Mouse (Mus musculus): ENCODE results near the gene Unc93b1.

Unc93b1 gene

GRCm38 (mm10) chr19:3914535-3914934 lies 20.5 kb upstream of the Unc93b1 start:
- no peak for DNase-seq

GRCm38 (mm10) chr19:3916727-3917126 lies 18.3 kb upstream of the Unc93b1 start:
- DNase-seq: no peak

GRCm38 (mm10) chr19:3919928-3920327 lies 15.1 kb upstream of the Unc93b1 start:
- DNase-seq: no peak

- no peak for DNase-seq
Measured at GRCm38 (mm10) chr19:3922661-3923371, 12.2 kb upstream of the Unc93b1 start.

GRCm38 (mm10) chr19:3923586-3923985 lies 11.4 kb upstream of the Unc93b1 start:
- DNase-seq: peak; percentile 52

GRCm38 (mm10) chr19:3924190-3924589 lies 10.8 kb upstream of the Unc93b1 start:
- DNase-seq: no peak

- DNase-seq: no peak
Measured at GRCm38 (mm10) chr19:3924868-3925267, 10.1 kb upstream of the Unc93b1 start.

GRCm38 (mm10) chr19:3925859-3926258 lies 9.1 kb upstream of the Unc93b1 start:
- no peak for DNase-seq

GRCm38 (mm10) chr19:3926279-3926678 lies 8.7 kb upstream of the Unc93b1 start:
- DNase-seq: no peak

GRCm38 (mm10) chr19:3926685-3927084 lies 8.3 kb upstream of the Unc93b1 start:
- no peak for DNase-seq

GRCm38 (mm10) chr19:3927989-3928388 lies 7.0 kb upstream of the Unc93b1 start:
- DNase-seq: no peak

GRCm38 (mm10) chr19:3928779-3929178 lies 6.2 kb upstream of the Unc93b1 start:
- DNase-seq: no peak

- peak; percentile 28 for DNase-seq
Measured at GRCm38 (mm10) chr19:3929211-3929941, 5.6 kb upstream of the Unc93b1 start, which contains the start of gene Aldh3b1. Gene Aldh3b1, minus strand, starts transcription at chr19:3929808.

GRCm38 (mm10) chr19:3930262-3931057 lies 4.5 kb upstream of the Unc93b1 start:
- DNase-seq: peak; percentile 71

- DNase-seq: no peak
Measured at GRCm38 (mm10) chr19:3931716-3932115, 3.3 kb upstream of the Unc93b1 start.

GRCm38 (mm10) chr19:3935896-3936850 lies 1.2 kb downstream of the Unc93b1 start:
- peak; percentile 60 for DNase-seq

GRCm38 (mm10) chr19:3942315-3942714 lies 7.3 kb downstream of the Unc93b1 start:
- DNase-seq: no peak

- peak; percentile 69 for DNase-seq
Measured at GRCm38 (mm10) chr19:3942986-3943735, 8.2 kb downstream of the Unc93b1 start.

- DNase-seq: peak; percentile 83
Measured at GRCm38 (mm10) chr19:3945872-3946564, 11.0 kb downstream of the Unc93b1 start.

GRCm38 (mm10) chr19:3946715-3947114 lies 11.7 kb downstream of the Unc93b1 start:
- DNase-seq: peak; percentile 81

- DNase-seq: no peak
Measured at GRCm38 (mm10) chr19:3947813-3948212, 12.8 kb downstream of the Unc93b1 start.

All from thymus, postnatal 14 days (tissue).